Mouse (Mus musculus) common myeloid progenitor, adult 5-6 weeks (primary cell): ENCODE measurements around the gene Mettl15. TPM values are rescaled to one million over a fixed set of nuclear protein-coding genes. Genes with fewer than 3 reads are reported as not detected.
"Not testable (repeated sequence)": the region's sequence is repeated elsewhere in the genome, so short reads cannot be mapped to it uniquely, and the experiment has no call there.

Experiments used
- ATAC-seq: replicated peaks from 2 replicates; pipeline ENCODE4 v1.8.0; 2016; ENCODE audit warnings: low read depth, mild to moderate bottlenecking, moderate TSS enrichment, inconsistent platforms; ENCODE audit not compliant: poor library complexity, severe bottlenecking
- total RNA-seq: library from RNA; stranded (forward); fragments of 200-1000, 187-1606 nt; gene quantifications from 2 replicates; pipeline ENCODE4 v1.2.3, GENCODE M21; 2017

Mettl15 gene
- 9.3 and 15.2 TPM in 2 replicates for total RNA-seq

- peak; percentile 88 for ATAC-seq
These were observed at the start of gene Mettl15, which contains the start of gene Kif18a for GRCm38 (mm10) chr2:109280600-109281340. Gene Mettl15, minus strand, starts transcription at chr2:109280748. Gene Kif18a, plus strand, starts transcription at chr2:109280738.

GRCm38 (mm10) chr2:109311369-109311768 lies 30.8 kb upstream of the Mettl15 start:
- no peak for ATAC-seq

GRCm38 (mm10) chr2:109303638-109304037 lies 23.1 kb upstream of the Mettl15 start:
- ATAC-seq = no peak

- ATAC-seq = no peak
These were observed 21.7 kb upstream of the Mettl15 start for GRCm38 (mm10) chr2:109302234-109302633.

GRCm38 (mm10) chr2:109298160-109298559 lies 17.6 kb upstream of the Mettl15 start:
- ATAC-seq = no peak

- ATAC-seq = 0 out of 2 replicates have a peak, but pooled peaks have one; percentile 36
These were observed 15.7 kb upstream of the Mettl15 start for GRCm38 (mm10) chr2:109296264-109296663.

GRCm38 (mm10) chr2:109289327-109289726 lies 8.8 kb upstream of the Mettl15 start:
- no peak for ATAC-seq

GRCm38 (mm10) chr2:109284121-109284520 lies 3.6 kb upstream of the Mettl15 start:
- no peak for ATAC-seq

GRCm38 (mm10) chr2:109281341-109281690 lies 768 bp upstream of the Mettl15 start:
- no peak for ATAC-seq

- no peak for ATAC-seq
These were observed 312 bp downstream of the Mettl15 start for GRCm38 (mm10) chr2:109280272-109280599.

- ATAC-seq = peak; percentile 39
These were observed 2.5 kb downstream of the Mettl15 start for GRCm38 (mm10) chr2:109278036-109278435.

- no peak for ATAC-seq
These were observed 3.0 kb downstream of the Mettl15 start for GRCm38 (mm10) chr2:109277593-109277992.

- ATAC-seq = no peak
These were observed 7.5 kb downstream of the Mettl15 start for GRCm38 (mm10) chr2:109273098-109273497.

GRCm38 (mm10) chr2:109262779-109263178 lies 17.8 kb downstream of the Mettl15 start:
- no peak for ATAC-seq

GRCm38 (mm10) chr2:109241947-109242346 lies 38.6 kb downstream of the Mettl15 start:
- ATAC-seq = no peak

- ATAC-seq = no peak
These were observed 44.8 kb downstream of the Mettl15 start for GRCm38 (mm10) chr2:109235741-109236140.

- no peak for ATAC-seq
These were observed 46.7 kb downstream of the Mettl15 start for GRCm38 (mm10) chr2:109233876-109234275.

- ATAC-seq = no peak
These were observed 50.1 kb downstream of the Mettl15 start for GRCm38 (mm10) chr2:109230443-109230842.

GRCm38 (mm10) chr2:109227196-109227595 lies 53.4 kb downstream of the Mettl15 start:
- ATAC-seq = no peak

GRCm38 (mm10) chr2:109221470-109221869 lies 59.1 kb downstream of the Mettl15 start:
- ATAC-seq = no peak

GRCm38 (mm10) chr2:109216678-109217077 lies 63.9 kb downstream of the Mettl15 start:
- ATAC-seq = 0 out of 2 replicates have a peak, but pooled peaks have one; percentile 52

- not testable (repeated sequence) for ATAC-seq
These were observed 69.9 kb downstream of the Mettl15 start for GRCm38 (mm10) chr2:109210641-109211040.
